Mouse (Mus musculus) heart, adult 11 months (tissue): Measurements from ENCODE around the gene Krt222.
A peak's percentile ranks its signal among the peaks of the same experiment; 100 is the strongest.
"Not testable (repeated sequence)": the region's sequence is repeated elsewhere in the genome, so short reads cannot be mapped to it uniquely, and the experiment has no call there.

Experiments used
- DNase-seq: peaks from one replicate; pipeline ENCODE4 v3.0.0; 2022

Gene Krt222

GRCm38 (mm10) chr11:99243820-99244374 is at the start of gene Krt222:
Krt222 (minus strand) TSS chr11:99244085.
- DNase-seq = peak; percentile 94

- DNase-seq = no peak
Observed at GRCm38 (mm10) chr11:99292846-99293245, 49.0 kb upstream of the Krt222 start.

GRCm38 (mm10) chr11:99284833-99285312 is 41.0 kb upstream of the Krt222 start, which contains the start of gene Krt24:
Krt24 (minus strand) TSS chr11:99285262.
- DNase-seq = no peak

- no peak for DNase-seq
Observed at GRCm38 (mm10) chr11:99284011-99284410, 40.1 kb upstream of the Krt222 start.

- DNase-seq = no peak
Observed at GRCm38 (mm10) chr11:99283334-99283733, 39.4 kb upstream of the Krt222 start.

- DNase-seq = no peak
Observed at GRCm38 (mm10) chr11:99281116-99281515, 37.2 kb upstream of the Krt222 start.

GRCm38 (mm10) chr11:99279986-99280385 is 36.1 kb upstream of the Krt222 start:
- DNase-seq = no peak

- DNase-seq = peak; percentile 71
Observed at GRCm38 (mm10) chr11:99276786-99277185, 32.9 kb upstream of the Krt222 start.

GRCm38 (mm10) chr11:99275624-99276023 is 31.7 kb upstream of the Krt222 start:
- DNase-seq = no peak

GRCm38 (mm10) chr11:99272721-99273120 is 28.8 kb upstream of the Krt222 start:
- DNase-seq = peak; percentile 73

GRCm38 (mm10) chr11:99269192-99269591 is 25.3 kb upstream of the Krt222 start:
- DNase-seq = peak; percentile 19

- peak; percentile 90 for DNase-seq
Observed at GRCm38 (mm10) chr11:99265796-99266195, 21.9 kb upstream of the Krt222 start.

GRCm38 (mm10) chr11:99265220-99265619 is 21.3 kb upstream of the Krt222 start:
- DNase-seq = peak; percentile 88

GRCm38 (mm10) chr11:99256213-99256612 is 12.3 kb upstream of the Krt222 start:
- DNase-seq = peak; percentile 25

GRCm38 (mm10) chr11:99255316-99255715 is 11.4 kb upstream of the Krt222 start:
- DNase-seq = no peak

- DNase-seq = peak; percentile 23
Observed at GRCm38 (mm10) chr11:99253893-99254292, 10.0 kb upstream of the Krt222 start.

- DNase-seq = peak; percentile 51
Observed at GRCm38 (mm10) chr11:99252671-99253070, 8.8 kb upstream of the Krt222 start.

- peak; percentile 5 for DNase-seq
Observed at GRCm38 (mm10) chr11:99250666-99251065, 6.8 kb upstream of the Krt222 start.

GRCm38 (mm10) chr11:99250241-99250640 is 6.4 kb upstream of the Krt222 start:
- DNase-seq = peak; percentile 89

GRCm38 (mm10) chr11:99249115-99249514 is 5.2 kb upstream of the Krt222 start:
- peak; percentile 68 for DNase-seq

GRCm38 (mm10) chr11:99247916-99248315 is 4.0 kb upstream of the Krt222 start:
- DNase-seq = no peak

GRCm38 (mm10) chr11:99244519-99244918 is 634 bp upstream of the Krt222 start:
- DNase-seq = not testable (repeated sequence)

GRCm38 (mm10) chr11:99243200-99243819 is 575 bp downstream of the Krt222 start:
- no peak for DNase-seq

GRCm38 (mm10) chr11:99242056-99242455 is 1.8 kb downstream of the Krt222 start:
- no peak for DNase-seq

GRCm38 (mm10) chr11:99238468-99238867 is 5.4 kb downstream of the Krt222 start:
- DNase-seq = peak; percentile 92
